Mouse (Mus musculus): ENCODE data around the gene Spindoc. TPM values are rescaled to one million over a fixed set of nuclear protein-coding genes. Genes with fewer than 3 reads are reported as not detected.

The Spindoc gene
- polyA plus RNA-seq, 1 experiment from 2014 or later: 24.5 TPM

DNA sequence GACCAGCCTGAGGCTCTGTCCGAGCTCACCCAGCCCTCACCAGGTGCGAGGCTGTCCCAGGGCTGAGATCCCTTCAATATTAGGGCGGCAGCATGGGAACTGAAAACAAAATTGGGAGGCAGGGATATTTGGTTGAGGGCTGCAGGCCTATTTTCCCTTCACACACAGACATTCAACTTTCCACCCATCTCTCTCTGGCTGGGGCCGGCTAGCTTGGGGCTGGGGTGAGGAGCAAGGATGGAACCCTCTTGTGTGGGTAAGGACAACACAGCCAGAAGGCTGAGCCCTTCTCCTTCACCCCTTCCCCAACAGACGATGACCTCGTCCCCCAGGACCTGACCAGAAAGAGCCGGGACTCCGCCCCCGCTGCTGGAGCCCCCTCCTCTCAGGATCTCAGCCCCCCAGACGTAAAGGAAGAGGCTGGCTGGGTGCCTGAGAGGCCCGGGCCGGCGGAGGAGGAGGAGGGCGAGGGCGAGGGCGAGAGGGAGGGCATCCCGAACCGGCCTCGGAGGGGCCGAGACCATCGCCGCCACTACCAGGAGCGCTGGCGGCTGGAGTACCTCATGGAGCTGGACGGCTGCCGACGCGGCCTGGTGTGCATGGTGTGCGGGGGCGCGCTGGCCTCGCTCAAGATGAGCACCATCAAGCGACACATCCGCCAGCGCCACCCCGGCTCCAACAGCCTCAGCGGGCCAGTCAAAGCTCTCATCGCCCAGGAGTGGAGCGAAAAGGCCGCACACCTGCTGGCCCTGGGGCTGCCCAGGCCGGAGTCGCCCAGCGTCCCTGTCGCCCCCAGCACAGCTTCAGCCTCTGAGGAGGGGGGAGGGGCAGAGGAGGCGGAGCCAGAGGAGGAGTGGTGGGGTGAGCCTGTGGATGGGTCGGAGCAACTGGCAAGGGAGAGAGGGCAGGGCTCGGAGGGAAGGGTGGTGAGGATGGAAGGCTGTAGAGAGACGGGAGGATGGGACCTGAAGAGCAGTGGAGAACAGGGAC, 39.1 kb upstream of the Spindoc start:
- peak; percentile 17 for ATAC-seq (ENCODE audit: low FRiP score, low TSS enrichment)
- peaks cover 59% of the 10 kb centered on the region for H3K36me3 ChIP-seq (ENCODE audit: control insufficient read depth, insufficient read depth, low read length)

DNA sequence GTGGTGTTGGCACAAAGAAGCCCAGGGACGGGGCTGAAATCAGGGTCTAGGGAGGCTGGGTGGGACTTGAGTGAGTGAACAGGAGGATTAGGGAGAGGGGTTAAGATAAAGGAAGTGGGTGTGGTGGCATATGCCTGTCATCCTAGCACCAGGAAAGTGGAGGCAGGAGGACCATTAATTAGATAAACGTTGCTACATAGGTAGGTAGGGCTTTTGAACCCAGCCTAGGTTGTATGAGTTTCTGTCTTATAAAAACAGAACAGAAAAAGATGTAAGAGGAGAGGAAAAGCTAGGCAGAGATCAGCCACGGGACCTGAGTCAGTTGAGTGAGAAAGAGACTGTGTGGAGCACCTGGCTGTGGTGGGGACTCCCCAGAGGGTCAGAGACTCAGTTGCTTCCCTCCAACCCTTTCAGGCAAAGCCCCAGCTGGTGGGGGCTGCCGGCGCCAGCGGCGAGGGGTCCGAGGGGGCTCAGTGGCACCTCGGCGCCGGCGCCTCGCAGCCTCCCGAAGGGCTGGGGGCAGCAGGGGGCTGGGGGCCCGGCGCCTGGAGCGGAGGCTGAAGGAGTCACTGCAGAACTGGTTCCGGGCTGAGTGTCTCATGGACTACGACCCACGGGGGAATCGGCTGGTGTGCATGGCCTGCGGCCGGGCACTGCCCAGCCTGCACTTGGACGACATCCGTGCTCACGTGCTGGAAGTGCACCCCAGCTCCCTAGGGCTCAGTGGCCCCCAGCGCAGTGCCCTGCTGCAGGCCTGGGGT, 38.2 kb upstream of the Spindoc start:
- Histone ChIP-seq H3K9ac (ENCODE audit: low read depth, low read length) (peak overlapping the region; percentile 38), H3K36me3 (ENCODE audit: control insufficient read depth, insufficient read depth, low read length) (peaks cover 52% of the 10 kb centered on the region), H3K9me3 (ENCODE audit: control insufficient read depth, low read length) (no peaks in the 10 kb centered on the region), H3K27ac (ENCODE audit: low read depth, low read length) (no peak overlapping the region), H3K27me3 (ENCODE audit: control insufficient read depth, insufficient read depth, low read length) (no peaks in the 10 kb centered on the region; the same call in 1 of the 2 replicates), H3K4me3 (ENCODE audit: low read length) (no peak overlapping the region; the same call in 1 of the 2 replicates), H3K4me1 (ENCODE audit: control insufficient read depth, insufficient read depth, low read length) (peaks cover 58% of the 10 kb centered on the region), H3K4me2 (replicated peaks; ENCODE audit: low read depth, low read length) (no peak overlapping the region; the same call in 1 of the 2 replicates)
- no peak for ATAC-seq (ENCODE audit: low FRiP score, low TSS enrichment)
- 57% methylated on average over 23 of the region's 27 CpGs for WGBS

More for the DNA sequence above, 39.1 kb upstream of the Spindoc start:
- 8% methylated on average over 43 of the region's 48 CpGs for WGBS
- Histone ChIP-seq H3K4me2 (replicated peaks; ENCODE audit: low read depth, low read length) (peak overlapping the region; percentile 31), H3K4me3 (ENCODE audit: low read length) (peak overlapping the region; percentile 20), H3K4me1 (ENCODE audit: control insufficient read depth, insufficient read depth, low read length) (peaks cover 56% of the 10 kb centered on the region), H3K9ac (ENCODE audit: low read depth, low read length) (peak overlapping the region; percentile 46), H3K27me3 (ENCODE audit: control insufficient read depth, insufficient read depth, low read length) (no peaks in the 10 kb centered on the region; the same call in 1 of the 2 replicates), H3K27ac (ENCODE audit: low read depth, low read length) (peak overlapping the region; percentile 59), H3K9me3 (ENCODE audit: control insufficient read depth, low read length) (no peaks in the 10 kb centered on the region)

DNA sequence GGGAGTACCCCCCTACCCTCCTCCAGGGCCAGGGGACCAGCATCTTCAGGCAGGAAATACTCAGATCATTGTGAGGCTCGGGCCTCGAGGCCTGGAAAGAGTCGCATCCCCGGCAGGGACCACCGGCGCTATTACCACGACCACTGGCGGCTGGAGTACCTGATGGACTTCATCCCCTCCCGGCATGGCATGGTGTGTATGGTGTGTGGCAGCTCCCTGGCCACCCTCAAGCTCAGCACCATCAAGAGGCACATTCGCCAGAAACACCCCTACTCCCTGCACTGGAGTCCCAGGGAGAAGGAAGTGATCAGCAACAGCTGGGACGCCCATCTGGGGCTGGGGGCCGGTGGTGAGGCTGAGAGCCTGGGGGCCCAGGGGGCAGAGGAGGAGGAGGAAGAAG, 37.3 kb upstream of the Spindoc start:
- ATAC-seq (ENCODE audit: low FRiP score, low TSS enrichment): no peak
- Histone ChIP-seq H3K36me3 (ENCODE audit: control insufficient read depth, insufficient read depth, low read length) (peaks cover 49% of the 10 kb centered on the region), H3K4me1 (ENCODE audit: control insufficient read depth, insufficient read depth, low read length) (peaks cover 60% of the 10 kb centered on the region), H3K9me3 (ENCODE audit: control insufficient read depth, low read length) (no peaks in the 10 kb centered on the region), H3K4me2 (replicated peaks; ENCODE audit: low read depth, low read length) (no peak overlapping the region), H3K27me3 (ENCODE audit: control insufficient read depth, insufficient read depth, low read length) (no peaks in the 10 kb centered on the region; the same call in 1 of the 2 replicates), H3K27ac (ENCODE audit: low read depth, low read length) (no peak overlapping the region), H3K4me3 (ENCODE audit: low read length) (no peak overlapping the region), H3K9ac (ENCODE audit: low read depth, low read length) (peak overlapping the region; percentile 38; the same call in 1 of the 2 replicates)
- WGBS: 67% methylated on average over 12 of the region's 12 CpGs

DNA sequence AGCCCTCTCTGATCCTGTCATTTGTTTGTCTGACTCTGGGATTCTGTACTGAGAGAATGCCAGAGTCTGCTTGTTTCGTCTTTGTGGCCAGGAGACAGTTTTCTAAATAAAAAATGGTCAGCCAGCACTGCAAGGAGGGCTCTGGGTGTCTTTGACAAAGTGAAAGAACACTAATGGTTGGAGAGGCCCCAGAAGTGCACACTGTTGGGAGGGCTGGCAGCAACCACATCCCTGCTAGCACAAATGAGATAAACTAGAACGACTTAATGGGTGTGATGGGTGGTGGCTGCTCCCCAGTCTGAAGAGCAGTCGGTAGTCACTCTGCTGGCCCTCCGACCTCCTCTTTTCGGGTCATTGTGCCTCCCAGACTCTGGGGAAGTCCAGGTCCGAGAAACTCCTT, 36.3 kb upstream of the Spindoc start:
- Histone ChIP-seq H3K9me3 (ENCODE audit: control insufficient read depth, low read length) (no peaks in the 10 kb centered on the region), H3K36me3 (ENCODE audit: control insufficient read depth, insufficient read depth, low read length) (peaks cover 40% of the 10 kb centered on the region), H3K27ac (ENCODE audit: low read depth, low read length) (no peak overlapping the region), H3K27me3 (ENCODE audit: control insufficient read depth, insufficient read depth, low read length) (no peaks in the 10 kb centered on the region; the same call in 1 of the 2 replicates), H3K4me1 (ENCODE audit: control insufficient read depth, insufficient read depth, low read length) (peaks cover 60% of the 10 kb centered on the region), H3K4me2 (replicated peaks; ENCODE audit: low read depth, low read length) (peak overlapping the region; percentile 79), H3K4me3 (ENCODE audit: low read length) (peak overlapping the region; percentile 64; the same call in 1 of the 2 replicates), H3K9ac (ENCODE audit: low read depth, low read length) (peak overlapping the region; percentile 38; the same call in 1 of the 2 replicates)
- no peak for ATAC-seq (ENCODE audit: low FRiP score, low TSS enrichment)
- 14% methylated on average over 6 of the region's 6 CpGs for WGBS

DNA sequence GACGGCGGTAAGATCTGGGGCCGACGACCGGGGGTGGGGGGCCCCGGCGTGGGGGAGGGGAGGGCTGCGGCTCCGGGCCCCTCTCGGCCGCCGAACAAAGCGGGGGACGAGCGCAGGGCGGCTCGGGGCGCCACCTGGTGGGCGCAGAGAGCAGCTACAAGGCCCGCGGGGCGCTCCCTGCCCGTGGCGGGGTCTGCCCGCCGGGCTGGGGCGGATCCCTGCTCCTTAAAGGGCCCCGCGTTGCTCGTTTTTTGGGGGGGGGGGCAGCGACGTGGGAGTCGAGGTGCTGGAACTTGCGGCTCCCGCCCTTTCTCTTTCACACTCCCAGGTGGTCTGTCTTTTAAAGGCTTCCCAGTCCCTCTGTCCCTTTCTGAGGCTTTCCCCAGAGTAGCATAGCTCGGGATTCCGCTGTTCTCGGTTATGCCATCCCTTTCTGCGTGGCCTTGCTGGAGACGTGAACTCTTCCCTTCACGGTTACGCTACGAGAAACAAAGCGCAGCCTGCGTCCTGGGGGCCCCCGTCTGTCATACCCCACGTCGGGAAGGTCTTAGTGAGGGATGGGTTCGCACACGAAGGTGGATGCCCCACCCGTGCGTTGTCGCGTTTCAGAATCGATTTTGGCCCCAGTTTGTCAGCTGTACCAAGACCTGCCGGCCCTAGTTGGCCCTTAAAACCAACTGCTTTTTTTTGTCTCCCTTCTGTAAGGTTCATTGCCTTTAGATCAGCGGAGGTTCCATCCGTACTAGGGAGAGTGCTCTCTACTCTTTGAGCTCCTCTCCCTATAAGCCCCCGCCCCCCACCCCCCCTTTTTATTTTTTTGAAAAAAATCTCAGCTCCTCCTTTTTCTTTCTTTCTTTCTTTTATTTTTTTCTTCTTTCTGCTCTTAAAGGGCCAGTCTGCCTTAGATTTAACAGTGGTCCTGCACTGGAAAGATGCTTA, 35.4 kb upstream of the Spindoc start:
- H3K27ac ChIP-seq (ENCODE audit: low read depth, low read length): peak overlapping the region; percentile 81; the same call in 1 of the 2 replicates
- no peaks in the 10 kb centered on the region for H3K27me3 ChIP-seq (ENCODE audit: control insufficient read depth, insufficient read depth, low read length)
- peak overlapping the region; percentile 79 for H3K4me2 ChIP-seq (replicated peaks; ENCODE audit: low read depth, low read length)
- H3K9ac ChIP-seq (ENCODE audit: low read depth, low read length): peak overlapping the region; percentile 99
- ATAC-seq (ENCODE audit: low FRiP score, low TSS enrichment): peak; percentile 63
- WGBS: 1% methylated on average over 53 of the region's 59 CpGs
- peak overlapping the region; percentile 64 for H3K4me3 ChIP-seq (ENCODE audit: low read length)
- H3K4me1 ChIP-seq (ENCODE audit: control insufficient read depth, insufficient read depth, low read length): peaks cover 53% of the 10 kb centered on the region
- peaks cover 34% of the 10 kb centered on the region for H3K36me3 ChIP-seq (ENCODE audit: control insufficient read depth, insufficient read depth, low read length)
- H3K9me3 ChIP-seq (ENCODE audit: control insufficient read depth, low read length): no peaks in the 10 kb centered on the region

DNA sequence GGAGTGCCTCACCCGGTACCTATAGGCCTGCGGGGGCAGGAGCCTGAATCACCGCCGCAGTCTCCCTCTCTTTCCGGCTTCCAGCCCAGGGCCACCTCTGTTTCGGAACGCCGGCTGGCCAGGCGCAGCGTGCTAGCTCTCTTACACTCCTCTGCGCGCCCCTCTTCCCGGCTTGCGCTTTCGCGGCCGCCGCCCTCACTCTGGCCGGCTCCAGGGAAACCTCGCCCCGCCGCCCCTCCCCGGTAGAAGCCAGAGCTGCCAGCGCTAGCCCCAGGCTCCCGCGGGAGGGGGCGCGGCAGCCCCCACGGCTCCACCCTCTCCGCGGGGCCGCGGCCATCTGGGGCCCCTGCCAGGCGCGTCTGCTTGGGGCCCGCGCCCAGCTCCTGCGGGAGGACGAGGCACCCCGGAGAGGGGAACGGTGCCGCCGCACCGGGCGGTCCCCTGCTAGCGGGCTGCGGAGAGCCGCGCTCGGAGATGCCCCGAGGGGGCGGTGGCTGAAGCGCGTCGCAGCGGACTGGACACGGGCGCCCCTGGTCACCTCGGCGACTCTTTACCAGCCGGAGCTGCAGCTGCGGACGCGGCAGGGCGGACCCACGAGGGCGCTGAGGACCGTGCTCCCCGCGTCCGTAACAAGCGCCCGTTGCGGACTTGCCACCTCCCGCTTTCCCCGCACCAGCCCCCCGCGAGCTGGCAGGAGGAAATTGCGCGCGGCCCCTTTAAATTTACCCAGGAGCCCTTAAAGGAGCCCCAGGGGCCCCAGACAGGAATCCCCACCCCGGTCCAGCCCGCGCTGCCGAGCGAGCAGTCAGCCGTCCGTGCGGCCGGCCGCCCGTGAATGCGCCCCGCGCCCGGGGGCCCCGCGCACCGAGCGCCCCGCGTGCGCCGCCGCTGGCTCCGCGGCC, 34.3 kb upstream of the Spindoc start, which contains the start of gene 2700081O15Rik:
2700081O15Rik (plus strand) TSS at position 792 of the 902 bp plus-strand sequence.
- WGBS: under 1% methylated on average over 70 of the region's 107 CpGs
- peaks cover 42% of the 10 kb centered on the region for H3K4me1 ChIP-seq (ENCODE audit: control insufficient read depth, insufficient read depth, low read length)
- H3K9me3 ChIP-seq (ENCODE audit: control insufficient read depth, low read length): no peaks in the 10 kb centered on the region
- peaks cover 23% of the 10 kb centered on the region for H3K36me3 ChIP-seq (ENCODE audit: control insufficient read depth, insufficient read depth, low read length)
- H3K27ac ChIP-seq (ENCODE audit: low read depth, low read length): peak within 1 kb of the TSS; percentile 94
- H3K4me3 ChIP-seq (ENCODE audit: low read length): peak within 1 kb of the TSS; percentile 64
- peak within 1 kb of the TSS; percentile 99 for H3K9ac ChIP-seq (ENCODE audit: low read depth, low read length)
- no peaks in the 10 kb centered on the region for H3K27me3 ChIP-seq (ENCODE audit: control insufficient read depth, insufficient read depth, low read length)
- ATAC-seq (ENCODE audit: low FRiP score, low TSS enrichment): peak; percentile 68
- peak within 1 kb of the TSS; percentile 79 for H3K4me2 ChIP-seq (replicated peaks; ENCODE audit: low read depth, low read length)

DNA sequence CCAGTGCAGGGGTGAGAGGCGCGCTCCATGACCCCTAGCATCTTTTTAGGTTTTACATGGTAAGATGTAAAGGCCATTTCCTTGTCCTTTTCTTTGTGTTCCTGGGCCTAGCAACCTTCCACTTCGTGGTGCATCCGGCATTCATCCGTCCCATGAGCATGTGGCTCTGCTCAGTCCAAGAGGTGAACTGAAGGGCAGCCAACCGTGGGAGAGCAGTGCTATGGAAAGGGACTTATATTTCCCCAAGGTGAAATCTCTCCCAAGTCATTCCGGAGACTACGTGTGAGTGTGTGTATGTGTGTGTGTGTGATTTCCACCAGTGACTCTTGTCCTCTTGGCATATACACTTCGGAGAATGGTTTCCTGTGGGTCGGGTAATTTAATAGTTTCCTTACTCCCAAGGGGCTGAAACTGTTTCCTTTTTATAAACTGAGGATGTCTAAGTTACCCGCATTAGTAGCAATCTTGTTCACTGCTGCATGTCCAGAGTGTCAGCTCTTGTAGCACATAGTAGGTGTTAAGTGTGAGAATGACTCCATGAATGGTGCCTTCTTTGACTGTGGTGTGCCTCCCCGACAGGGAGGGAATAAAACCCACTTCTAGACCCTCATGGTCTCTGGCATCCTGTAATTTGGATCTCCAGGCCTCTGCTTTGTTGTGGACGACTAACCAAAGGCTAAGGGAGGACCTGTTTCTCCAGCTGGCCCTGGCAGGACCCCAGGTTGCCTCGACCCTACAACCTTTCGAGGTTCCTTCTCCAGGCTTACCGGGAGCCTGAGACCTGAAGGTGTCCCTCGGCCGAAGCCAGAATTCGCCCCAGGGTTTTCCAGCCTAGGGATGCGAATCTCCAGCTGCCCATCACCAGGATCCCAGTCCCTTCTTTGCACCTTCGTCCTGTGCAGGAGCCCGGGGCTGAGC, 33.4 kb upstream of the Spindoc start:
- Histone ChIP-seq H3K27ac (ENCODE audit: low read depth, low read length) (peak overlapping the region; percentile 94), H3K36me3 (ENCODE audit: control insufficient read depth, insufficient read depth, low read length) (peaks cover 15% of the 10 kb centered on the region), H3K4me1 (ENCODE audit: control insufficient read depth, insufficient read depth, low read length) (peaks cover 33% of the 10 kb centered on the region), H3K27me3 (ENCODE audit: control insufficient read depth, insufficient read depth, low read length) (no peaks in the 10 kb centered on the region), H3K4me2 (replicated peaks; ENCODE audit: low read depth, low read length) (peak overlapping the region; percentile 79), H3K9ac (ENCODE audit: low read depth, low read length) (peak overlapping the region; percentile 99), H3K4me3 (ENCODE audit: low read length) (peak overlapping the region; percentile 64), H3K9me3 (ENCODE audit: control insufficient read depth, low read length) (no peaks in the 10 kb centered on the region)
- no peak for ATAC-seq (ENCODE audit: low FRiP score, low TSS enrichment)
- WGBS: 10% methylated on average over 22 of the region's 22 CpGs
